Mouse (Mus musculus): ENCODE measurements around the gene Gm2a. TPM values are rescaled to one million over a fixed set of nuclear protein-coding genes. Genes with fewer than 3 reads are reported as not detected.

Gm2a gene
- total and polyA plus RNA-seq, 3 experiments: 0.19 to 0.52 TPM; not detected in 1

Other genes starting within 250 kb of the Gm2a start
- 12.3 and 12.7 TPM in 2 replicates for gene Lyrm7, start 237.2 kb upstream of the Gm2a start, total RNA-seq (2012; rRNA removed)
- 100 to 1,000 TPM in 1 of 2 experiments, 10 to 100 TPM in 1; 20.9 to 188 TPM for gene Lyrm7, start 237.2 kb upstream of the Gm2a start, polyA plus RNA-seq (2012; ENCODE audit: insufficient read depth in 1 of 2, insufficient read length in 2 of 2, low read depth in 1 of 2, low replicate concordance in 2 of 2, missing spikeins in 1 of 2)
- gene Hint1, start 231.7 kb upstream of the Gm2a start, total RNA-seq (2012; rRNA removed): 567 and 640 TPM in 2 replicates
- 1,000 to 10,000 TPM in 1 of 2 experiments, 100 to 1,000 TPM in 1; 529 to 2,790 TPM for gene Hint1, start 231.7 kb upstream of the Gm2a start, polyA plus RNA-seq (2012; ENCODE audit: insufficient read depth in 1 of 2, insufficient read length in 2 of 2, low read depth in 1 of 2, low replicate concordance in 2 of 2, missing spikeins in 1 of 2)
- gene Gpx3, start 195.7 kb upstream of the Gm2a start, total RNA-seq (2012; rRNA removed): 0.12 TPM in 1 of 2 replicates, not detected in the other
- under 1 TPM in 1 of 2 experiments, not detected in 1; 0.15 TPM for gene Gpx3, start 195.7 kb upstream of the Gm2a start, polyA plus RNA-seq (2012; ENCODE audit: insufficient read depth in 1 of 2, insufficient read length in 2 of 2, low read depth in 1 of 2, low replicate concordance in 2 of 2, missing spikeins in 1 of 2)
- 8.1 and 10.5 TPM in 2 replicates for gene Tnip1, start 135.2 kb upstream of the Gm2a start, total RNA-seq (2012; rRNA removed)
- gene Tnip1, start 135.2 kb upstream of the Gm2a start, polyA plus RNA-seq (2012; ENCODE audit: insufficient read depth in 1 of 2, insufficient read length in 2 of 2, low read depth in 1 of 2, low replicate concordance in 2 of 2, missing spikeins in 1 of 2): 10 to 100 TPM in 1 of 2 experiments, not detected in 1; 19.7 TPM
- gene Anxa6, start 64.7 kb upstream of the Gm2a start, total RNA-seq (2012; rRNA removed): 47.0 and 49.0 TPM in 2 replicates
- 10 to 100 TPM in 1 of 2 experiments, not detected in 1; 49.4 TPM for gene Anxa6, start 64.7 kb upstream of the Gm2a start, polyA plus RNA-seq (2012; ENCODE audit: insufficient read depth in 1 of 2, insufficient read length in 2 of 2, low read depth in 1 of 2, low replicate concordance in 2 of 2, missing spikeins in 1 of 2)
- 0.31 and 0.72 TPM in 2 replicates for gene Ccdc69, start 20.0 kb upstream of the Gm2a start, total RNA-seq (2012; rRNA removed)
- gene Ccdc69, start 20.0 kb upstream of the Gm2a start, polyA plus RNA-seq (2012; ENCODE audit: insufficient read depth in 1 of 2, insufficient read length in 2 of 2, low read depth in 1 of 2, low replicate concordance in 2 of 2, missing spikeins in 1 of 2): under 1 TPM in 1 of 2 experiments, not detected in 1; 0.42 TPM
- 0.12 and 0.13 TPM in 2 replicates for gene Slc36a3, start 53.6 kb downstream of the Gm2a start, total RNA-seq (2012; rRNA removed)
- gene Slc36a3, start 53.6 kb downstream of the Gm2a start, polyA plus RNA-seq (2012; ENCODE audit: insufficient read depth in 1 of 2, insufficient read length in 2 of 2, low read depth in 1 of 2, low replicate concordance in 2 of 2, missing spikeins in 1 of 2): under 1 TPM in 1 of 2 experiments, not detected in 1; 0.15 TPM
- not detected in 2 replicates for gene Slc36a2, start 87.0 kb downstream of the Gm2a start, total RNA-seq (2012; rRNA removed)
- not detected for gene Slc36a2, start 87.0 kb downstream of the Gm2a start, polyA plus RNA-seq (2012; ENCODE audit: insufficient read depth in 1 of 2, insufficient read length in 2 of 2, low read depth in 1 of 2, low replicate concordance in 2 of 2, missing spikeins in 1 of 2)
- 2.8 and 3.1 TPM in 2 replicates for gene Slc36a1, start 106.2 kb downstream of the Gm2a start, total RNA-seq (2012; rRNA removed)
- 1 to 10 TPM in 1 of 2 experiments, not detected in 1; 5.2 TPM for gene Slc36a1, start 106.2 kb downstream of the Gm2a start, polyA plus RNA-seq (2012; ENCODE audit: insufficient read depth in 1 of 2, insufficient read length in 2 of 2, low read depth in 1 of 2, low replicate concordance in 2 of 2, missing spikeins in 1 of 2)
- under 0.01 and 0.03 TPM in 2 replicates for gene Fat2, start 238.4 kb downstream of the Gm2a start, total RNA-seq (2012; rRNA removed)
- under 1 TPM in 1 of 2 experiments, not detected in 1; 0.01 TPM for gene Fat2, start 238.4 kb downstream of the Gm2a start, polyA plus RNA-seq (2012; ENCODE audit: insufficient read depth in 1 of 2, insufficient read length in 2 of 2, low read depth in 1 of 2, low replicate concordance in 2 of 2, missing spikeins in 1 of 2)